Mouse (Mus musculus): ENCODE measurements around the gene Tsr1.

DNA sequence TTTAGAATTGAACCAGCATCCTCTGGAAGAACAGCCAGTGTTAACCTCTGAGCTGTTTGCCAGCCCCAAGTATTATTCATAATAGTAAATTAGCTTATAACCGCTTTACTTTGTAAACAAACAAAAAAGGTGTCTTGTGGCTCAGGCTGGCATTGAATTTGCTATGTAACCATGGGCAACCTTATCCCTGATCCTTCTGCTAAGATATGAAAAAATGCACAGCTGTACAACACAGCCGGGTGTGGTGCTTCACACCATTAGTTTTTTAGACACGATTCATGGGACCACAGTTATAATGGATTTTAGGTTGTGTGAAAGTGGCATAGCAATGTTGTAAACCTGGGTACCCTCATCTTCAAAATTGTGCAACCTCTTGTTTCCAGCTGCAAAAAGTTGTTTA lies 14.6 kb downstream of the Tsr1 start:
- TF ChIP-seq CTCF (IDR thresholded peaks at IDR 0.05; ENCODE audit: extremely low read depth, insufficient read depth, low read length) (no peak), POLR2A (IDR thresholded peaks at IDR 0.05; ENCODE audit: extremely low read depth, insufficient read depth, low read length) (no peak)
